Mouse (Mus musculus): ENCODE results near the gene Tbc1d10c.

The Tbc1d10c gene

DNA sequence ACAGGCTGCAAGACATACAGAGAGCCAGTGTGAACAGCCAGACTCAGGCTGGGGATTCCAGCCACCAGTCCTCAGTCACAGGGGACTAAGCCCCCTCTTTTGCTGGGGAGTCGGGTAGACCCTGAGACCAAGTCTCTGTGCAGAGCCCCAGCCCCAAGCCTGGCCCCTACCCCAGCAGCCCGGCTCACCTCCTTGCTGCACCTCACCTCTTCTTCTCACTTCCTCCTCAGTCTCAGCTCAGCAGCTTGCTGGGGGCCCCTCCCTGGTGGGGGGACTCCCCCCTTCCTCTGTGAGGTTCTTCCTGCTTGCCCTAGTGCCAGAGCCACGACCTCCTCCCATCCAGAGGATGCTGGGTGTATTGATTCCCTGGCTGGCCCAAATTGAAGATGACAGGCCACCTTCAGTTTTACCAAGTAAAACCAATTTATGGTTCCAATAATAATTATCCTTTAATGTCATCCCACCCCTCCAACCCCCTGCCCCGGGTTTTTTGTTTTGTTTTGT lies at the start of gene Tbc1d10c:
Tbc1d10c (minus strand) TSS at position 454 of the 504 bp plus-strand sequence.
- CTCF ChIA-PET: interaction anchor here in 3 of 4 experiments (1.1 to 2.8 kb wide), 7 partner anchors 10 to 140 kb away, joined by 5 to 12 read pairs (median 7); partner anchors contain the start of genes Cdk2ap2 (in 1 of the 3) and Rad9a (in 1 of the 3)
- POLR2A ChIA-PET: interaction anchor here in 3 of 4 experiments (0.7 to 5.1 kb wide), 15 partner anchors 8 to 148 kb away, joined by 3 to 72 read pairs (median 8); partner anchors contain the start of genes Rad9a (in 2 of the 3), Aip (in 1 of the 3), Carns1 (in 1 of the 3) and Rps6kb2 (in 1 of the 3)

DNA sequence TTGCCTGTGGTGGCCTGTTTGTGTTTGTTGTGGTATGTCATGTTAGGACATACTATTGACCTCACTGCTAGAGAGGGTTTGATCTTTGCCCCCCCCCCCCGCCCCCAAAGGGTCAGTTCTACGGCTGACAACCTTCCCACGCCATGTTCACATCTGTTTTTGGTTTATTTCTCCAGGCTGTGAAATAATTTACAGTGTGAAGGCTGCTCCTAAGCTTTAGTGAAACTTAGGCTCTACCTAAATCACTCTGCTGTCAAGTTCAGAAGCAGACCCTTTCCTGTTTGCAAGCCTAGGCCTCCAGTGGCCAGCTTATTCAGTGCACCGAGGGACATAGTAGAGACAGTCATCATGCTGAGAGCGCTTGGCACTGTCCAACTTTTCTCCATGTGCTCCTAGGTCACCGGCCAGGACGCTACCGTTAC lies 49.2 kb upstream of the Tbc1d10c start:
- CTCF ChIA-PET: no interaction called here
- POLR2A ChIA-PET: interaction anchor here in 1 of 4 experiments (1.1 to 1.5 kb wide), 2 partner anchors 8 to 39 kb away, joined by 3 to 4 read pairs; partner anchors contain the start of genes Pold4 and Rad9a

DNA sequence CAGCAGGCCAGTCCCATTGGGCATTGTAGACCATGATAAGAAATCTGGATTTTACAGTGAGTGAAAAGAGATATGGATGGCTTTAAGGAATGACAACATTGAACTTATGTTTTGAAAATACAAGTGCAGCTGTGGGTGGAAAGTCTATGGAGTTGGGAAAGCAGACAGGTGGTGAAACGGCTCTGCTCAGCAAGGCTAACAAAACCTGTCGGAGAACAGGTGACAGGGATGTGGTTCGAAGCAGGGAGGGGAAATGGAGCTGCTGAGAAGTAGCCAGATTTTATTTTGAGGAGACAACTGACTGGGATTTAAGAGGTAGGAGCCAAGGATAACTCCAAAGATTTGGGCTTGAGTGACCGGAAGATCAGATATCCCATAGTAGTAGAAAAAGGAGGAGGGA lies 43.5 kb upstream of the Tbc1d10c start:
- ChIA-PET POLR2A (interaction anchor here in 1 of 4 experiments (1.1 to 1.7 kb wide), 4 partner anchors 15 to 137 kb away, joined by 3 to 6 read pairs (median 4); partner anchors contain the start of gene Cdk2ap2), CTCF (interaction anchor here in 1 of 4 experiments (0.9 to 1.1 kb wide), 2 partner anchors 136 to 182 kb away, joined by 3 read pairs; no protein-coding TSS in a partner anchor)

DNA sequence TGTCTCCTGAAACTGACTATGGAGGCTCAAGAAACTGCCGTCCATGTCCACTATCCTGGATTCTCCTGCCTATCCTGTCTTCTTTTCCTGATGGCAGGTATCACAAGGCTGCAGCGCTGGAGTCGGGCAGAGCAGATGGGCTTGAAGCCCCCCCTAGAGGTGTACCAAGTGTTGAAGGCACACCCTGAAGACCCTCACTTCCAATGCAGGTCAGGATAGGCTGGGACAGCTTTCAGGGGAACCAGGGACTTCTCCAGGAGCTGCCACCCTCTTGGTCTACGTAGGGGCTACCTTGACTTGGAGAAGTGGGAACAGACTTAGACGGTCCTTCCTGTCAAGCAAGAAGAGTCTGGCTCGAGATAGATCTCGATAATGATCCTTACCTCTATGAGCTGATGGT lies 41.6 kb upstream of the Tbc1d10c start:
- ChIA-PET POLR2A (interaction anchor here (0.5 to 5.2 kb wide), 40 partner anchors 8 to 854 kb away, joined by 3 to 32 read pairs (median 4); partner anchors contain the start of genes Cdk2ap2 (in 2 of the 4), Gstp2 (in 2 of the 4), Rad9a (in 2 of the 4) and AC109138.7 (in 1 of the 4)), CTCF (interaction anchor here in 3 of 4 experiments (0.6 to 2.2 kb wide), 24 partner anchors 23 to 533 kb away, joined by 3 to 19 read pairs (median 4); partner anchors contain the start of genes Ppp1ca (in 2 of the 3), Ankrd13d (in 1 of the 3), Cdk2ap2 (in 1 of the 3) and Grk2 (in 1 of the 3))

DNA sequence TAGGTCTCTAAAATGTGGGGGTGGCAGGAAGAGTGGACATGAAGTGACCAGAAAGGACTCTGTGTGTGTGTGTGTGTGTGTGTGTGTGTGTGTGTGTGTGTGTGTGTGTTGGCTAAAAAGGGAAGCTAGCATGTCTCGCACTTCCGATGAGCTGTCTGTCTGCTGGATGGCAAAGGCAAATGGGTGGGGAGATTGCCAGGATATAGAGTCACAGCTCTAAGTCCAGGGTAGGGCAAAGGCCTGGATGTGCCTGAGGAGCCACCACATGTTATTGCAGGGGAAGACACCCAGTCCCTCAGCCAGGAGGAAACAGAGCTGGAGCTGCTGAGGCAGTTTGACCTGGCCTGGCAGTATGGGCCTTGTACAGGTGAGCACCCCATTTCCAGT lies 41.1 kb upstream of the Tbc1d10c start:
- ChIA-PET POLR2A (interaction anchor here (0.5 to 5.2 kb wide), 53 partner anchors 8 to 524 kb away, joined by 3 to 32 read pairs (median 4); partner anchors contain the start of genes Cdk2ap2 (in 2 of the 4), Gstp2 (in 2 of the 4), Rad9a (in 2 of the 4) and Rps6kb2 (in 2 of the 4)), CTCF (interaction anchor here (0.6 to 3.0 kb wide), 31 partner anchors 10 to 1063 kb away, joined by 3 to 19 read pairs (median 4); partner anchors contain the start of genes Ankrd13d (in 1 of the 4), Cdk2ap2 (in 1 of the 4), Gm49405 (in 1 of the 4) and Grk2 (in 1 of the 4))

DNA sequence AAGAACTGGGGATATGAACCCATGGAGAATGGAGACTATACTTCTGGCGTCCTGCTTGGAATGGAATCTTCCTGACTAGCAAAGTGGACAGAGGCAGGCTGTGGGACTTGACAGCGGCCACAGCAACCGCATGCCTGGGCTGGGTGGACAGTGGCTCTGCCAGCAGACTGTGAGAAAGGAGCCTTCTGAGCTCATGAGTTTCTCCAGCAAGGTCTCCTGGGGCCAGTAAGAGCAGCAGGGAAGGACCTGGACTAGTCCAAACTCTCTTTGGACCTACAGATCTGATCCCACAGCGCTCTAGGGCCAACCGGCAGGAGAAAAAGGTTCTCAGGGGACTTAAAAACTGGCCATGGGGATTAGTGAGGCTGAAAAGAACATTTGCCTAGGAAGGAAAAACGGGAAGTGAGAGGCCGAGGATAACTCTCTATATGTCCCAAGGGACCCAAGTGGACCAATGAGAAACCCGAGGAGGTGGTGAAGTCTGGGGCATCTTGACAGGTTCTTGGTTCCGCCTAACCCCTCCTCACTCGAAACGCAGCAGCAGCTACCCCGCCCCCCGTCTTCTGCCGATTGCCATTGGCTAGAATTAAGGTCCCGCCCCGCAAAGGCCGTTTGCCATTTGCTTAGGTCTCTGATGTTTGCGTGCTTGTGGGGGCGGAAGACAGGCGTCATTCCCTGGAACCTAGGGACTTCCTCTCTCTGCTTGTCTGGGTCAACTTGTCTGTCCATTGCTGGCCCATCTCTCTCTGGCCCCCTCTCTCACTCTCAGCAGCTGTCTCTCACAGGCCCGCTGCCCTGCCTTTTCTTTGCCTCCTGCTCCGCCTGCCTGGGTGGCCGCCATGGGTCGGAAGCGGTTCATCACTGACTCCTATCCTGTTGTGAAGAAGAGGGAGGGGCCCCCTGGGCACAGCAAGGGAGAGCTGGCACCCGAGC lies 40.4 kb upstream of the Tbc1d10c start, which contains the start of gene Pold4:
Pold4 (plus strand) TSS at position 647 of the 933 bp plus-strand sequence.
- ChIA-PET CTCF (interaction anchor here (0.5 to 4.8 kb wide), 37 partner anchors 11 to 1064 kb away, joined by 3 to 84 read pairs (median 4); partner anchors contain the start of genes Ppp1ca (in 2 of the 4), AC109138.7 (in 1 of the 4), Ankrd13d (in 1 of the 4) and Cdk2ap2 (in 1 of the 4)), POLR2A (interaction anchor here in 3 of 4 experiments (0.6 to 5.2 kb wide), 56 partner anchors 9 to 524 kb away, joined by 3 to 32 read pairs (median 4); partner anchors contain the start of genes Rad9a (in 3 of the 3), AC109138.7 (in 2 of the 3), Cdk2ap2 (in 2 of the 3) and Clcf1 (in 2 of the 3))

DNA sequence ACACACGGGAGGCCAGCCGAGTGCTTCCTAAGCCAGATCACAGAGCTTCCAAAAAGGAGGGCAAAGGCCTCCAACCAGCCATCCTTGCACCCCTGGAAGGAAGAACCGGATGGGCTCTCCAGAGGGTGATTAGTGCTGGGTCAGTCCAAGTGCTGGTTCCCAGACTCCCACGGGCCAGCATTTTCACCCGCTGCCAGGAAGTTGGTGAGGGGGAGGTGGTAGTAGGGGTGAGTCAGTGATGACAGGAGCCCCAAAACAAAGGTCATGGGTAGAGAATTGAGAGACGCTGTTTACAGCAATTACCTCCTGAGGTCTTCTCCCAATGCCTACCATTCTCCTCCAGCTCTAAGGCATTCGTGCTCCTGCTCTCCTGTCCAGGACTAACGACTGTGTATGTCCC lies 39.3 kb upstream of the Tbc1d10c start:
- ChIA-PET CTCF (interaction anchor here in 3 of 4 experiments (0.5 to 4.8 kb wide), 20 partner anchors 12 to 507 kb away, joined by 3 to 84 read pairs (median 5); partner anchors contain the start of genes AC109138.7 (in 2 of the 3), Clcf1 (in 2 of the 3), Aip (in 1 of the 3) and Cdk2ap2 (in 1 of the 3)), POLR2A (interaction anchor here in 3 of 4 experiments (0.5 to 5.2 kb wide), 33 partner anchors 8 to 194 kb away, joined by 3 to 32 read pairs (median 4); partner anchors contain the start of genes Rad9a (in 3 of the 3), AC109138.7 (in 2 of the 3), Clcf1 (in 2 of the 3) and Ppp1ca (in 2 of the 3))

DNA sequence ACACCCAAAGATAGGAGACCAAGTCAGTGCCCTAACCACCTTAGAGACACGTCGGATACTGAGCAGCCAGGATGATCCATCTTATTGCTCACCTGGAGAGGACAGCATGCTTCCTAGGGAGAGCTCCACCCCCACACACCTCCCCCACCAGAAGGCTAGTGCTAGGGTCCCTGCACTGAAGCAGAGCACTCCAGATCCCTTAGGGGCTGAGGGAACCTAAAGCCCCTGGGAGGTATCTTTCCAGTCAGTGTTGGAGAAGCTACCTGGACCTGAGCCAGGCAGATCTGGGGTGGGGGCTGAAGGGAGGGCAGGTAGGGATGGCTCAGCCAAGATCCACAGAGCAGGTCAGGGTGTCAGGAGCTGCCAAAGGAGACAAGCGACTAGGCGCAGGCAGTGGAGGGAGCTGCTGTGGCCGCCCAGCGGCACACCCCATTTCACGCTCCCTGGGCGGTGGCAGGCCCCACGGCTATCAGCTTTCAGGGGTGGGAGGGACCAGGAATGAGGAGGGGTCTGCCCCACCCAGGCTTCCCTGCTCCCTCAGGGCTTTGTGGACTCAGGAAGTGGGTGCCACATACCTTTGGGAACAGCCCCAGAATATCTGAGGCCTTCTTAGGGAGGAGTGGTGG lies 38.5 kb upstream of the Tbc1d10c start:
- ChIA-PET POLR2A (interaction anchor here (0.6 to 5.2 kb wide), 44 partner anchors 9 to 226 kb away, joined by 3 to 32 read pairs (median 4); partner anchors contain the start of genes Rad9a (in 3 of the 4), AC109138.7 (in 2 of the 4), Clcf1 (in 2 of the 4) and Gstp2 (in 2 of the 4)), CTCF (interaction anchor here (0.8 to 4.8 kb wide), 44 partner anchors 8 to 506 kb away, joined by 3 to 84 read pairs (median 6); partner anchors contain the start of genes AC109138.7 (in 2 of the 4), Aip (in 2 of the 4), Clcf1 (in 2 of the 4) and Rad9a (in 2 of the 4))

DNA sequence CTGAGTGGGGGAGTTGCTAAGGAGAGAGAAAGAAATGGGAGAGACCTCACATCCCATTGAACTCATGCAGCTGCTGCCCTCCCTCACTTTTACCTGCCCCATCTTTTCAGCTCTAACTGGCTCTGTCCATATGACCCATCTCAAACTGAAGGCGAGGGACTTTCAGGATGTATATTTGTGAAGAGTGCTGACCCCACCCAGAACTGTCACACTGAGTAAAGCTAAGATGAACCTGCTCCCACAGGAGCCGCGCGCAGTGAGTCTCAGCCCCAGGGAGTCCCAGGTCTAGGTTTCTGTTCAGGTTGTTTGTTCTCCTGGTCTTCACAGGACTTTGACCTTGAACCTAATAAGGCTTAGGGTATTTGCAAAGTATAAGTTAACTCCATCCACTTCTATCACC lies 37.8 kb upstream of the Tbc1d10c start:
- ChIA-PET POLR2A (interaction anchor here (0.5 to 5.2 kb wide), 43 partner anchors 9 to 1262 kb away, joined by 3 to 32 read pairs (median 5); partner anchors contain the start of genes AC109138.7 (in 2 of the 4), Aip (in 2 of the 4), Clcf1 (in 2 of the 4) and Gstp2 (in 2 of the 4)), CTCF (interaction anchor here (0.5 to 4.8 kb wide), 99 partner anchors 9 to 455 kb away, joined by 3 to 84 read pairs (median 4); partner anchors contain the start of genes AC109138.7 (in 3 of the 4), Clcf1 (in 3 of the 4), Ppp1ca (in 3 of the 4) and Cdk2ap2 (in 2 of the 4))

DNA sequence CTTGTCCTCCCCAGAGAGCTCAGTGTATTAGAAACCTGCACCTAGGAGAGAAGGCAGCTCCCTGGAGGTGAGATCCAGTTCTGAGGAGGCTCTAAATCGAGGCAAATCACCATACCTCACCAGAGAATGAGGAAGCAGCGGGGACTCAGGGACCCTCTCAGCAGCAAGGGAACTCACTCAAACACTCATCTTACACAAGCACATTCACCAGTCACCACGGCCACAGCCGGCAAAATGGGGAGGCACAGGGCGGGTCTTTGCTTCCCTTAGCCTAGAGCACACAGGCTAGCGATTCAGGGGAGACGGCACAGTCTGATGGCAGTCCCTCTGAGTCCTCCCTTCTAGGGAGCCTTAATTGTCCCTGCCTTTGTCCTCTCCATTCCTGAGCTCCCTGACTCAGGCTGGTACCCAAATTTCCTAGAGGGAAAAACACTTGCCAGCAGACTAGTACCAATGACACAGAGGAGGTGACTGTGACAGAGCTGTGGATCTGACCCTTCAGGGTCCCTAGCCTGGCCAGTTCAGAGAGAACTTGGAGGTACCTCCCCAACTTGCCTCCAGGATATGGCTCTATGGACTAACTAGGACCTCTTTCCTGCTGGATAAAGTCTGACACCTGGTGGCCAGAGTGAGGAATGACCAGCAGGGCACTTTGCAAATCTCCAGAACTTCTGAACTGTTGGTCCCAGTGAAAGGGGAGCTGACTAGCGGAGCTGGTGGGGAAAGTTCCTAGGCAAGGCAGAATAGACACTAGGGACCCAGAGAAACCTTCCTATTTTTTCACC lies 37.0 kb upstream of the Tbc1d10c start:
- POLR2A ChIA-PET: interaction anchor here (0.5 to 5.2 kb wide), 52 partner anchors 8 to 1263 kb away, joined by 3 to 32 read pairs (median 4); partner anchors contain the start of genes Rad9a (in 3 of the 4), AC109138.7 (in 2 of the 4), Aip (in 2 of the 4) and Clcf1 (in 2 of the 4)

DNA sequence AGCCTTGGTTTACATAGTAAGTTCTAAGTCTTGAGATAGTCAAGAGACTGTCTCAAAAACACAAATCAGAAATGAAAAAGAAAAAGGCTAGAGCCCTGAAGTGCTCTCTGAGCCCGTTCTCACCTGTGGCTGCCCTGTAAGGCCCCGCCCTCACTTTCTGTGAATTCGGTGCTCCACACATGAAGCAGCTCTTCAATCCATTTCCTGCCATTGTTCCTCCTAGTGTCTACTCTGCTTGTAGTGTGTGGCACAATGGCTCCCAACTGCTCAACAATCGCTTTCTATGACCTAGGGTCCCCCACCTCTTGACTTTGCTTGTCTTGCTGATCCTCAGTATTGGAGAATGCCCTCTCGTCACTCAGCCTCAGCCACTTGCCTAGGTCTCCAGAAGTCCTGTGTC lies 36.4 kb upstream of the Tbc1d10c start:
- ChIA-PET POLR2A (interaction anchor here (0.9 to 5.2 kb wide), 24 partner anchors 8 to 208 kb away, joined by 3 to 32 read pairs (median 5); partner anchors contain the start of genes Rad9a (in 3 of the 4), Cdk2ap2 (in 1 of the 4), Gstp2 (in 1 of the 4) and Pitpnm1 (in 1 of the 4)), CTCF (interaction anchor here (0.5 to 4.8 kb wide), 40 partner anchors 9 to 281 kb away, joined by 3 to 84 read pairs (median 7); partner anchors contain the start of genes AC109138.7 (in 2 of the 4), Clcf1 (in 2 of the 4), Ppp1ca (in 2 of the 4) and Aip (in 1 of the 4))

More for the DNA sequence above, 37.0 kb upstream of the Tbc1d10c start:
- CTCF ChIA-PET: interaction anchor here (0.5 to 4.8 kb wide), 104 partner anchors 8 to 454 kb away, joined by 3 to 84 read pairs (median 4); partner anchors contain the start of genes AC109138.7 (in 3 of the 4), Clcf1 (in 3 of the 4), Ppp1ca (in 3 of the 4) and Cdk2ap2 (in 2 of the 4)

DNA sequence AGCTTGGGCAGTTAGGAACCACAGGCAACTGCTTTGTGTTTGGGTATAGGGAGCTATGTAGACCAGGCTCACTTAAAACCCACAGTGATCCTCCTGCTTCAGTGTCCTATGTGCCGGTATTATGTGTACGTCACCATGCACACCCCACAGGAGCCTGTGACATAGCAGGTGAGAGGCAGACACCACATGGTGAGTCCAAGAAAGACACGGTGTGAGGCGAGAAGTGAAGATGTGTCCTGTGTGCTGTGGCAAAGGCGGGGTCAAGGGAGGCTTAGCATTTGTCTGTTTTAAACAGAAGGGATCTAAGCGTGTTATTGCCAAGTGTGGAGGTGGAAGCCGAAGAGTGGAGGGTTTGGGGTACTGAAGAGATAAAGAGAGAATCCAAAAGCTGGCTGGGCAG lies 35.7 kb upstream of the Tbc1d10c start:
- ChIA-PET POLR2A (interaction anchor here in 2 of 4 experiments (0.9 to 4.4 kb wide), 9 partner anchors 9 to 180 kb away, joined by 3 to 28 read pairs (median 4); partner anchors contain the start of genes Gstp2 (in 1 of the 2), Pitpnm1 (in 1 of the 2), Ppp1ca (in 1 of the 2) and Rad9a (in 1 of the 2)), CTCF (interaction anchor here in 3 of 4 experiments (0.6 to 4.8 kb wide), 13 partner anchors 9 to 181 kb away, joined by 3 to 84 read pairs (median 8); partner anchors contain the start of genes AC109138.7 (in 1 of the 3), Ankrd13d (in 1 of the 3), Clcf1 (in 1 of the 3) and Gstp2 (in 1 of the 3))

DNA sequence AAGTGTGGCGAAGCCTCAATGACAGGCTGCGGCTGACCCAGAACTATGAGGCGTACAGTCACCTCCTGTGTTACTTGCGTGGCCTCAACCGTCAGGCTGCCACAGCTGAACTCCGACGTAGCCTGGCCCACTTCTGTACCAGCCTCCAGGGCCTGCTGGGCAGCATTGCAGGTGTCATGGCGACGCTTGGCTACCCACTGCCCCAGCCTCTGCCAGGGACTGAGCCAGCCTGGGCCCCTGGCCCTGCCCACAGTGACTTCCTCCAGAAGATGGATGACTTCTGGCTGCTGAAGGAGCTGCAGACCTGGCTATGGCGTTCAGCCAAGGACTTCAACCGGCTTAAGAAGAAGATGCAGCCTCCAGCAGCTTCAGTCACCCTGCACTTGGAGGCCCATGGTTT lies 31.1 kb upstream of the Tbc1d10c start:
- ChIA-PET POLR2A (interaction anchor here in 2 of 4 experiments (1.0 to 2.4 kb wide), 4 partner anchors 9 to 21 kb away, joined by 3 to 6 read pairs (median 4); partner anchors contain the start of genes Pold4 (in 1 of the 2) and Rad9a (in 1 of the 2)), CTCF (interaction anchor here in 2 of 4 experiments (1.0 to 1.4 kb wide), 4 partner anchors 9 to 125 kb away, joined by 3 read pairs; partner anchors contain the start of gene Cdk2ap2 (in 1 of the 2))
